Comparison of ENCODE assay signal across 8 mouse cellular contexts in genomic region chrX:71311229-71311628, GRCm38 (mm10). TPM values are rescaled to one million over a fixed set of nuclear protein-coding genes. Genes with fewer than 3 reads are reported as not detected.
A peak's percentile ranks its signal among the peaks of the same experiment; 100 is the strongest.
DNase-seq lines count a peak whose midpoint lies in the region; ATAC-seq and TF ChIP-seq lines count a peak whose summit lies in the region.

No protein-coding gene starts in this region.

- H3K4me3 ChIP-seq in bone marrow, adult 2 months (replicated peaks; ENCODE audit: control insufficient read depth, low read depth, low read length), result no peak overlapping the region
- H3K4me3 ChIP-seq in embryonic facial prominence, embryonic 11.5 days (ENCODE audit: low read depth, low read length), result no peak overlapping the region
- H3K4me3 ChIP-seq in hindbrain, postnatal 0 days (ENCODE audit: low read length), result no peak overlapping the region

- H3K27ac ChIP-seq in bone marrow, adult 2 months (ENCODE audit: control insufficient read depth, insufficient read depth, low read depth, low read length, poor library complexity), result no peak overlapping the region
- H3K27ac ChIP-seq in embryonic facial prominence, embryonic 11.5 days (replicated peaks; ENCODE audit: low read depth, low read length), result no peak overlapping the region
- H3K27ac ChIP-seq in hindbrain, postnatal 0 days, result no peak overlapping the region

- H3K4me1 ChIP-seq in bone marrow, adult 2 months (ENCODE audit: control insufficient read depth, insufficient read depth, low read length), result no peaks in the 10 kb centered on the region
- H3K4me1 ChIP-seq in embryonic facial prominence, embryonic 11.5 days (ENCODE audit: control insufficient read depth, insufficient read depth, low read length), result no peaks in the 10 kb centered on the region
- H3K4me1 ChIP-seq in hindbrain, postnatal 0 days (ENCODE audit: insufficient read depth, low read length), result no peaks in the 10 kb centered on the region

- no peaks in the 10 kb centered on the region for H3K9me3 ChIP-seq in embryonic facial prominence, embryonic 11.5 days (replicated peaks; ENCODE audit: control insufficient read depth, low read length)
- no peaks in the 10 kb centered on the region for H3K9me3 ChIP-seq in hindbrain, postnatal 0 days (ENCODE audit: low read length)

- no peaks in the 10 kb centered on the region for H3K27me3 ChIP-seq in embryonic facial prominence, embryonic 11.5 days (ENCODE audit: control insufficient read depth, insufficient read depth, low read length)
- no peaks in the 10 kb centered on the region for H3K27me3 ChIP-seq in hindbrain, postnatal 0 days (ENCODE audit: insufficient read depth, low read length)

- WGBS in bone marrow, adult 2 months, result 32% methylated on average over 8 of the region's 8 CpGs
- 35% methylated on average over 8 of the region's 8 CpGs for WGBS in embryonic facial prominence, embryonic 11.5 days
- WGBS in hindbrain, postnatal 0 days, result 40% methylated on average over 8 of the region's 8 CpGs

- H3K4me2 ChIP-seq in embryonic facial prominence, embryonic 11.5 days (ENCODE audit: low read depth, low read length), result no peak overlapping the region
- no peak overlapping the region for H3K4me2 ChIP-seq in hindbrain, postnatal 0 days (ENCODE audit: low read depth, low read length)

- no peak overlapping the region for H3K9ac ChIP-seq in embryonic facial prominence, embryonic 11.5 days (replicated peaks; ENCODE audit: low read length)
- no peak overlapping the region for H3K9ac ChIP-seq in hindbrain, postnatal 0 days (replicated peaks; ENCODE audit: low read length)

- H3K36me3 ChIP-seq in embryonic facial prominence, embryonic 11.5 days (replicated peaks; ENCODE audit: control insufficient read depth, insufficient read depth, low read depth, low read length), result no peaks in the 10 kb centered on the region
- H3K36me3 ChIP-seq in hindbrain, postnatal 0 days (ENCODE audit: insufficient read depth, low read length), result no peaks in the 10 kb centered on the region

- no peak for TF ChIP-seq POLR2A in bone marrow, adult 2 months (IDR thresholded peaks at IDR 0.05; ENCODE audit: borderline replicate concordance, control insufficient read depth, low read depth, low read length)

- ATAC-seq in embryonic facial prominence, embryonic 11.5 days (replicated peaks; ENCODE audit: insufficient number of reproducible peaks, low FRiP score, low TSS enrichment, low read depth), result no peak
- ATAC-seq in hindbrain, postnatal 0 days, result peak; percentile 72

- peak; percentile 2 to 18 for DNase-seq in urinary bladder, adult 18-20 months (ENCODE audit: low spot score in 2 of 2)
- no peak for DNase-seq in urinary bladder, postnatal 10 days (ENCODE audit: low spot score)
- peak; percentile 45 for DNase-seq in embryonic facial prominence, embryonic 11.5 days (ENCODE audit: low spot score)
- DNase-seq in hindbrain, postnatal 0 days (ENCODE audit: low spot score), result peak; percentile 78
- peak; percentile 54 to 62 for DNase-seq in left cerebral cortex, postnatal 25 days (ENCODE audit: low spot score in 2 of 2)
- peak; percentile 32 for DNase-seq in neural tube, embryonic 10.5 days (ENCODE audit: extremely low spot score, low spot score)
- DNase-seq in urinary bladder, postnatal 36 days (ENCODE audit: low spot score in 2 of 2), result peak; percentile 3 to 38

- intact Hi-C loops in left cerebral cortex, postnatal 25 days (cut with DNase I), result loop anchor here (5.0 kb wide), 3 partner anchors 259 to 729 kb away; partner anchors contain the start of gene Mamld1

- peak; percentile 53 for TF ChIP-seq CTCF in bone marrow, adult 2 months (IDR thresholded peaks at IDR 0.05; ENCODE audit: control insufficient read depth, insufficient read depth, low read length)
- peak; percentile 79 for TF ChIP-seq CTCF in hindbrain, postnatal 0 days (IDR thresholded peaks at IDR 0.05; ENCODE audit: low read depth)

RNA-seq across cellular contexts. Expression of gene Mtmr1, which starts 53.3 kb away (rescaled TPM):
- polyA plus RNA-seq in bone marrow, adult 2 months (2011; ENCODE audit: insufficient read depth, insufficient read length, low replicate concordance, missing spikeins), result 1.9 and 7.3 TPM in 2 replicates
- 9.9 and 10.6 TPM in 2 replicates for polyA plus RNA-seq in embryonic facial prominence, embryonic 11.5 days (2014; fragmentation: Nextera tagmentation; extraction: Ambion mirVana)
- total RNA-seq in hindbrain, postnatal 0 days (2014; rRNA removed), result 34.6 and 42.7 TPM in 2 replicates
- polyA plus RNA-seq in hindbrain, postnatal 0 days (2015; fragmentation: Nextera tagmentation; extraction: Ambion mirVana), result 10.7 and 13.1 TPM in 2 replicates
- total RNA-seq in left cerebral cortex, postnatal 25 days (2021), result 10 to 100 TPM; 41.2 to 43.3 TPM
